Mouse (Mus musculus) CH12.LX (cell line): ENCODE results near the gene Nsd1.

Experiments
- SIN3A ChIP-seq: IDR thresholded peaks from 2 replicates; pipeline ENCODE4 v1.6.1; 2012; ENCODE audit warnings: low read length, improper control_type of control experiment, inconsistent platforms
- SMC3 ChIP-seq: IDR thresholded peaks from 2 replicates; pipeline ENCODE4 v1.6.1; 2011; ENCODE audit warnings: low read depth, low read length, improper control_type of control experiment
- ZKSCAN1 ChIP-seq: IDR thresholded peaks from 2 replicates; pipeline ENCODE4 v1.6.1; 2012; ENCODE audit warnings: low read depth, inconsistent platforms, low read length, improper control_type of control experiment, borderline replicate concordance

DNA sequence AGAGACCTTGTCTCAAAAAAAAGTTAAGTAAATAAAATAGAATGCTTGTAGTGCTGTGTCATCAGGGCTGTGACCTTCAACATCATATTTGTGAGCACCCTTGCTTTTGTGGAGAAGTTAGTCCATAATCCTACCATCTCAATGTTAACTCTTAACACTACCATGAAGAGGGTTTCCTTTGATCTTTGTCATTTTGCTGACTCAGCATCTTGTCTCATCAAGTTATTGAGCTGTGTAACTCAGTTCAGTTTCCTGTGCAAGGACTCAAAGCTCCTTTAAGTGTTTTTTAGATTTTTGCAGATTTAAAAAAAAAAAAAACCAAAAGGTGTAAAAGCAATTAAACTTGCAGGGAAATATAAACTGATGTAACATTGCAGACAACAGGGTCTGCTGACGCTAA is 87.2 kb downstream of the Nsd1 start:
- TF ChIP-seq SIN3A (no peak), SMC3 (no peak), ZKSCAN1 (no peak)
